Mouse (Mus musculus): ENCODE measurements at regions not wholly inside any gene's neighbourhood (a gene's known extent, or its start where the extent isn't known, plus 50 kb on each side); places are given as distances from the start of the nearest gene placed in this dataset.

DNA sequence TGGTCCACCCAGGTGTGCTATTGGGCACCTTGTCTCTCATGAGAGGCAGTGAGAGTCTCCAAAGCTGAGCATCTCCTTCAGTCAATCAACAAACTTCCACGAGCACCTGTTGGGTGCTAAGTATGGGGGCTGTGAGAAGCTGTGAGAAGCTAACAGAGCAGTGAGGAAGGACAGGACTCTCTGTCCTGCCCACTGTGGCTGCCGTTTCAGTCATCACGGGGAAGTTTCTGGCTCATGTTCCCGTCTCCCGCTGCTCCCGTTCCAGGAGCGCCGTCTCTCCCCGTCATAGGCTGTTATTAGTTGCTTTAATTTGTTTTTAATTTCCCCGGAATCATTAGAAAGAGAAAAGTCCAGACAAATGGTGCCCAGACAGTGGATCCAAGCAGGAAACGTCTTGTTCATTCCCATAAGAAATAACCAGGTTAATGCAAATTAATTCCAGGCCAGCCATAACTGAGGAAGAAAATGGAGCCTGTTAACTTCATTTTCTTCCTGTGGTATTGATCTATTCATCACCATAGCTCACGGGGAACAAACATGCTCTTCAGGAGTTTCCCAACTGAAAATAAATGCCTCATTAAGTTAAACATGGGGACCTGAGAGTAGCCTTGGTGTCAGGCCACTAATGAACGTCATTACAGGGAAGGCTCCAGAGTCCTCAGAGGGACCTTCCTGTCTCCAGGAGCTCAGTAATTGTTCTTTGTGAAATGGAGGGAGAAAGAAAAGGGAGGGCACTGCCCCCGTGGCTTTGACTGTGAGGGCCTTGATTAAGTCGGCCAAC, 70.3 kb downstream of the Matn1 start:
- no peak for DNase-seq (ENCODE audit: low spot score in 2 of 2)

DNA sequence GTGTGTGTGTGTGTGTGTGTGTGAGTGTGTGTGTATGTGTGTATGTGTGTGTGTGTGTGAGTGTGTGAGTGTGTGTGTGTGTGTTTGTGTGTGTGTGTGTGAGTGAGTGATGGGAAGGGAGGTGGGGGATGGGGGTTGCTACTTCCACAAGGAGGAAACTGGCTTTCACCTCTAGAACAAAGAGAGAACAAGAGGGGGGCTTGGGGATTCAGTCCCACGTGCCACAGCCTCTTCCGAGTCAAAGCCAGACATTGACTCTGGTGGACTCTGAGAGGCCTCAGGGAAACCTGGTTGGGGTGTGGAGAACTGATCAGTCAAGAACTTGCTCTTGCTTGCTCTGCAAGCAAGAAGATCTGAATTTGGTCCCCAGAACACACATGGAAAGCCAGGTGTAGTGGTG, 71.0 kb downstream of the Matn1 start:
- no peak for DNase-seq (ENCODE audit: low spot score in 2 of 2)

DNA sequence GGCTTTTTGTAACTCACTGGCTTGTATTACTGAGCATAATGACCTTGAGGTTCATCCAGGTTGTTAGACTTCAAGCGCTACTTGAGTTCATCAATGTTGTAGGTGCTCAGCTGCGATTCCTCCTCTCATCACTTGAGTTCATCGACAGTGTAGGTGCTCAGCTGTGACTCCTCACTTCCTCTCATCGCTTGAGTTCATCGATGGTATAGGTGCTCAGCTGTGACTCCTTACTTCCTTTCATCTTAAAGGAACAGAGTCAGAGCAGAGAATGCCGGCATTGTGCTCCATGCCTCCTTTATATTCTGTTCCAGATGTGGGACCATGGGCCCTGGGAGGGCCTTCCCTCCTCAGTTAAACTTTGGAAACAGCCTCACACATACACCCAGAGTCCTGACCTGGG, 79.4 kb downstream of the Matn1 start:
- DNase-seq (ENCODE audit: low spot score in 2 of 2): no peak

DNA sequence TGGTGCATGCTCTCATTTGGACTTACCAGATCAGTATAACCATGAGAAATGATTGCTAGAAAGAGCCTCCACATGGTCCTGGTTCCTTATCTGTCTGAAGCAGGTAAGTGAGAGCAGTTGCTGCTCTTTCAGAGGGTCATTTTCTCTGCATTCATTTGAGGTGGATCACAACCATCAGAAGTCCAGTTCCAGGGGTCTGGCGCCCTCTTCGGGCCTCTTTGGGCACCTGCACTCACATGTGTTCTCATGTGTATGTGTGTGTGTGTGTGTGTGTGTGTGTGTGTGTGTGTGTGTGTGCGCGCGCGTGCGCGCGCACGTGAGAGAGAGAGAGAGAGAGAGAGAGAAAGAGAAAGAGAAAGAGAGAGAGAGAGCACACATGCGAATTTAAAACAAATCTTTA, 92.1 kb downstream of the Matn1 start:
- DNase-seq (ENCODE audit: low spot score in 2 of 2): no peak

DNA sequence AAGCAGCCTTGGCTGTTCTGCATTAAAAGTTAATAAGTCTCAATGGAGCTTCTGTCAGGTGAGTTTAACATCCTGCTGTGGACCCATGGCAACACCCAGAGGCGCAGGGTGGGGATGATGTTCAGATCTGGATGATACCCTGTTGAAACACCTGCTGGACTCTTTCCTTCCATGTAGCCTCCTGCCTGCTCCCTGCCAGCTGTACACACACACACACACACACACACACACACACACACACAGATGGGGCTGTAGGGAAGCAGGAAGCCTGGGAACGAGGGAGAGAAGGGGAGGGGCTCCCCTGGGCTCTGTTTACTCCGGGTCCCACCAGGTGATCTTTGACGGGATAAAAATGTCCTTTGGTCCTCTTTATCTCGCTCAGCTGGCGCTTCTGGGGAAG, 93.0 kb downstream of the Matn1 start:
- DNase-seq (ENCODE audit: low spot score in 2 of 2): no peak

DNA sequence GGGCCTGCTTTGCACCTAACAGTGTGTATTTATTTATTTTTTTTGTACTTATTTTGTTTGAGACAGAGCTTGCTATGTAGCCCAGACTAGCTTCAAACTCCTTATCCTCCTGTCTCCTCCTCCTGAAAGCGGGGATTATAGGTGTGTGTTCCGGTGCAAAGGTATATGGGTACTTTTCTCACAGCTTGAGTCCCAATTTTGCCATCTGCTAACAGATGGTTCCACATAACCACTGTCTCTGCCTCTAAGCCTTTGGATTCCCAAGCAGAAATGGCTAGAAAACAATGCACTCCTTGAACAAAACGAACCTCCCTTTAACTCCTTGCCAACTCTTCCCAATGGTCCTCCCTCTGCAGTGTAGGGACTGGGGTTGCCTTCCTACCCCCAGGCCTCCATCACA, 95.5 kb downstream of the Matn1 start:
- DNase-seq (ENCODE audit: low spot score in 2 of 2): no peak

DNA sequence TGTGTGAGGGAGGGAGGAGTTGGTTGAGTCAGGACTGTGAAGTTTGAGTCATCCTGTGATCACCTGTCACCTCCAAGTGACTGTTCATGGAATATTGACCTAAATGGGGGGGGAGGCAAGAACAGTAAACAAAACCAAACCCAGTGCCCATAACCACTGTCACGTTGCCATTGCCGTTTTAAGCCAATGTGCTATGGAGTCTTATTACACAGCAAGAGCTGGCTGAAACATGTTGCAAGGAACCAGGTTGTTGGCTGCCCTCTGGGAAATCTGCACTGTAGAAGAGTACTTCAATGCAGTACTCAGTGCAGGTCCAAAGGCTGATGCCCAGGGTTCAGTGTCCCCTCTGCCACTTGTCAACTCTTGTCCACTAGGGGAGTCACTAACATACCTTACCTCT, 97.0 kb downstream of the Matn1 start:
- no peak for DNase-seq (ENCODE audit: low spot score in 2 of 2)

DNA sequence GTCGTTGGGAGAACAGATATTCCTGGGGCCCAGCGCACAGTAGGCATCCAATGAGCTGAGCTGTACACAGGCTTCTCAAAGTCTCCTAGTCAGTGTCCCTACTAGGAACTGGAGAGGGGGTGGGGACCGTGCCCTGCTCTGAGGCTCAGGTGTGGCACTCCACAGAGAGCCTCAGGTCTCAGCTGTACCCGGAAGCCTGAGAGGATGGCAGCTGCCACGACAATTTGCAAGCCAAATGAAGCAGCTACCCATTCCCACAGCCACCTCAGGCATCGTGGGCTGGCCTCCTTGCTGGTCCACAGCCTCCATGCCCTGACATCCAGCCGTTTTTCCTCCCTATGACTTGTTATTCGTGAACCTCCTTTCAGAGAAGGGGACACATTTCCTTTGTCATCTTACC, 101.9 kb downstream of the Matn1 start:
- DNase-seq (ENCODE audit: low spot score in 2 of 2): peak in 1 of 2 experiments; percentile 7

DNA sequence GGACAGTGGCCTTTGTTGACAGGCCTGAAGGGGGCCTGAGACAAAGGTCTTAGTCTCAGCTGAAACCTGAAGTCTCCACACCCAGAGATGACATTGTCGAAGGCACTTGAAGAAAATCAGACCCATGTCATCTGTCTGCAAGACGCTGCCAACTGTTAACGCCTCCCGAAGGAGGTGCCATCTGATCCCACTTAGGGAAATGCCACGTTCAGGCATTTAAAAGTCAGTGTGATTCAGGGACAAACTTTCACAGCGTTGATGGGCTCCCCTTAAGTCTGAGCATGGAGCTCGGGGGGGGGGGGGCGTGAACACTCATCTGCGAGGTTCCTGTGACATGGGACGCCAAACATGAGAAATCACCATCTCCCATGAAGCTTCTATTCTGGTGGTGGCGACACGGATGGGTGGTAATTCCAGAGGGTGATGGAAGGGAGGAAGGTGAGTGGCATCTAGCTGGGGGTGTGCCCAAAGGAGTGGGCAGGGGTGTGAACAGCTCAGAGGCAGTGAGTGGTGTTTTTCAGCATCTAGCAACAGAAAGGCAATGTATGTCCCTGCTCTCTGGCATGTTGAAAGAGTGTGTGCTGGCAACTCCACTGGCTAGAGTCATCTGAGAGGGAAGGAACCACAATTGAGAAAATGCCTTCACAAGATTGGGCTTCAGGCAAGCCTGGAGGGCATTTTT, 102.9 kb downstream of the Matn1 start:
- peak; percentile 43 to 53 for DNase-seq (ENCODE audit: low spot score in 2 of 2)

DNA sequence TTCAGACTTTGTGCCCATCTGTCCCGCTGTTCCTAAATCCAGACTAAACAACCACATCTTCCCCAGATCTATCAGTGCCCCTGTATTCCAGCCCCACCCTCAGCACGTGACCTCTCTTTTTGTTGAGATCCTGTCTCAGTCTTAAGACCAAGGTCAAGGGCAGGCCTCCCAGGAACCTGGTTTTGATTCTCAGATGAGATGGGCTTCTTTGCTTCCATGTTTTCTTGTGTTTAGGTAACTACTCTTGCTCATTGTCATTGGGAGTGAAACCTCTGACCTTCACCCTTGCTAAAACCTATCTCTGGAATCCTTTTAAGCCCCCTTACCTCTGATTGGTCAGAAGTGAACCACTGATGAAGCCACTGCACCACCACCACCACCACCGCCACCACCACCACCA, 112.1 kb downstream of the Matn1 start:
- DNase-seq (ENCODE audit: low spot score in 2 of 2): no peak

DNA sequence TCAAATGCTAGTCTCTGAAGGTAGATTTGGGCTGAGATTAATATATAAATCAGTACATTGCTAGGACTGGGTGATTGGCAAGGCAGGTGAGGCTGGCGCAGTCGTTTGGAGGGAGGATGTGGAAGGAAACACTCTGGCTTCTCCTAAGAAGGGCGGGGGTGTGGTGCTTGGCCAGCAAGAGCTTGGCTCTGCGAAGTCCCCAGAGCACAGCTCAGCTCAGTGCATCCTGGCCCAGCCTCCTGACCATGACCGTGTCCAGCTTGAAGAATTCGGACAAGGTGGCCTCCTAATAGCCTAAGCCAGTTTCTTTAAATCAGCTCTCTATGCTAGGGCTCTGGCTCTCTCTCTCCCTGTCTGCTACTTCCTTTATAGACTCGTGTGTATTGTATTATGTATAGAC, 115.4 kb downstream of the Matn1 start:
- DNase-seq (ENCODE audit: low spot score in 2 of 2): no peak

DNA sequence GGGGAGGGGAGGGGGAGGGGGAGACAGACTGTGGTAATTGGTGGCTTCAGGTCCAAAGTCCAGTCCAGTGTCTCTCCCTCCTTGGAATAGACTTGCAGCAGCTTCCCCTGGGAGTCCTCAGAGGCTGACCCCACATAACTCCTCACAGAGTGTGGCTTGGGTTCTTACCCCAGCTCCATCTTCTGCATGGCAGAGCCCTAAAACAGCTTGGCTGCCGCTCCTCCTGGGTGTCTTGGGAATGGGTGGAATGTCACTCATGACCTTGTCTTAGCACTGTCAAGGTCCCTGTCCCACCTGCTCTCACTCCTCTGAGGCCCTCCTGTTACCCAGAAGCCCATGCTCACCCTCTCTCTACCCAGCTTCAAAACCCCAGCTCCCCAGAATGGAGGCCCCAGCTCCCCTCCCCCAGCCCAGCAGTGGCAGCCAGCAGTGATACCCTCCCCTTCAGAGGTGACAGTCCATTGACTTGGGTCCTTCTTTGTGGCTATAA, 116.1 kb downstream of the Matn1 start:
- DNase-seq (ENCODE audit: low spot score in 2 of 2): no peak

DNA sequence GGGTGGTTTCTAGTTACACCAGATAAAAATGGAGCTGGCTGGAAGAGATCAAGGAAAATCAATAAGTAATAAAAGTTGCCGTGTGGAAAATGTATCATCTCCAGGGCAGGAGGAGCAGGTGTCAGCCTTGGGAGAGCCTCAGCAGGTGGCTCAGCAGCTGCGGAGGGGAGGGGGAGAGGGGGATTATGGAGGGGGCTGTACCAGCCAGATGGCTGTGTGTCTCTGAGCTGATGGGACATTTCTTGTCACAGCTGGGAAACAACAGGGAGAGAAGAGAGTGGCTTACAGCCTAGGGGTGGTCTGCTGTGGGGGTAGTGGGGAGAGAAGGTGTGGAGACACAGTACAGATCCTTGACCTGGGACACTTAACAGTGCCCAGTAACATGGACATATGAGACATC, 116.5 kb downstream of the Matn1 start:
- DNase-seq (ENCODE audit: low spot score in 2 of 2): no peak

DNA sequence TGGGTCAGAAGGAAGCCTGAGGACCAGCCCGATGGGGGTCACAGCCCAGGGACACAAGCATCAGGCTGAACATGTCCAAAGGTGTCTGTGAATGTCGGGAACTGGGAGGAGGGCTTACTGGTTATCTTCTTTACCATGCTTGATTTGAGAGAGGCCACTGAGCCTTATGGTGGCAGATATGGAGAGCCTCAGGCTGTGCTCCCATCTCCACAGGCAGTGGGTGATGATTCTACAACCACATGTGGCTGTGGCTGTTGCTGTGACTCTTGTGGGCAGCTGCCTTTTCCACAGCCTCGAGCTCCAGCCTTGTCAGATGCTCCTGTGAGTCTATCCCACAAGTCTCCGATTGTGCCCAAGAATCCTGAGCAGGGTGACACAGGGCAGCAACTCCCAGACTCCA, 118.4 kb downstream of the Matn1 start:
- no peak for DNase-seq (ENCODE audit: low spot score in 2 of 2)

DNA sequence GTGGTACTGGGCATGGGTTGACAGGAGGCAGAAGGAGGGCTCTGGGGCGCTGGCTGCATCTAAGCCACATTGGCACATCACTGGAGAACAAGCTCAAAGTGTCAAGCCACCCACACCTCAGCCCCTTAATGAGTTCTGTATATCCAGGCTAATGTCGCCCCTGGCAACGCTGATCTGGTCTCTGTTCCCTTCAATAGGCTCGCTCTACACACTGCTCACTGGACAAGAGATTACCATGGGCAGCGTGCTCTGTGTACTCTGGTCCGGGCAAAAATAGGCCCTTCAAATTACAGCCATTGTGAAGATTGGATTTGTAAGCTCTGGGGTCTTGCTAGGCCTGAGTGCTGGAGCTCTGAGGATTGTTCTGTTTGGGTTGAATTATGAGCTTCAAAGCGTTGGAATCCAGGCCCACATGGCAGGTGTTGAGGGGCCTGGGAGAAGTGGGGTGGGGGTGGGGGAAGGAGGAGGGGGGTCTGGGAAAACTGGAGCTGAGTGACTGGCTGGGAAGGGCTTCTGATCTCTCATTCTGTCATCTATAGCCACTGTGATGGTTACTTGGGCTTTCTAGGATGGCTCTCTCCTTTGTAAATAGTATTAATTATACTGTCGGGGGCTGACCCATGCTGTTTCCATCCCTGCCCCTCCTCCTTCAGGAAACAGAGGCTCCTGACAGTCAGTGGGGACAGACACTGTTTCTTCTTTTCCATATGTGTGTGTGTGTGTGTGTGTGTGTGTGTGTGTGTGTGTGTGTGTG, 122.2 kb downstream of the Matn1 start:
- no peak for DNase-seq (ENCODE audit: low spot score in 2 of 2)

DNA sequence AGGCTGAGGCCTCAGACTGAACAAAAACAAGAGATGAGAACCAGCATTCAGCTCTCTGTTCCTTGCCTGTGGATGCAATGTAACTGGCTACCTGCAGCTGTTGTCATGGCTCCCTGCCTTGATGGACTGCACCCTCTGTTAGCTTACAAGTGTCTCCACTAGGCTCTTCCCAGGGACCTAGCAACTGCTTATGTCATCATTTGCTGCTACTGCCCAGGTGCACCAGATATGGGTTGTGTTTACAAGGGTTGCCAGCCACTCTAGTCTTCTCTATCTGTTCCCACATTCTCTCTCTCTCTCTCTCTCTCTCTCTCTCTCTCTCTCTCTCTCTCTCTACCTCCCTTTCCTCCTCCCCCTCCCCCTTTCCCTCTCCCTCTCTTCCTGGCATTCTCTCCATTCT, 126.4 kb downstream of the Matn1 start:
- DNase-seq (ENCODE audit: low spot score in 2 of 2): no peak

DNA sequence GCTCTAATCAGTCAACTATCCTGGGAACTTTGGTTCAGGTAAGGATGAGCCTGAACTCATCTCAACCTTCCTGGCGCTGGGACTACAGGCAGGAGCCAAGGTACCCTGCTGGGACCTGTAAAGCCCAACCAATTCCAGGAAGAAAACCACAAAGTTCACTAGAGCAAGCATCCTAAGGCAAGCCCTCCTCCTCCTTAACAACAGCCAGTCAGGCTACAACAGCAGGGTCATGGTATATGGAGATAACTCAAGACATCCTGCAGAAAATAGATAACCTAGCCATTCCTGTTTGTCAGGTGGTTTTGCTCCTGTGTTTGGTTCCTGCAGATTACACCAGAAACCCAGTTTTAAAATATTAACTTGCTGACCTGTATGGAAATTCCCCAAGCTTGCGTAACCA, 128.4 kb downstream of the Matn1 start:
- DNase-seq (ENCODE audit: low spot score in 2 of 2): no peak

DNA sequence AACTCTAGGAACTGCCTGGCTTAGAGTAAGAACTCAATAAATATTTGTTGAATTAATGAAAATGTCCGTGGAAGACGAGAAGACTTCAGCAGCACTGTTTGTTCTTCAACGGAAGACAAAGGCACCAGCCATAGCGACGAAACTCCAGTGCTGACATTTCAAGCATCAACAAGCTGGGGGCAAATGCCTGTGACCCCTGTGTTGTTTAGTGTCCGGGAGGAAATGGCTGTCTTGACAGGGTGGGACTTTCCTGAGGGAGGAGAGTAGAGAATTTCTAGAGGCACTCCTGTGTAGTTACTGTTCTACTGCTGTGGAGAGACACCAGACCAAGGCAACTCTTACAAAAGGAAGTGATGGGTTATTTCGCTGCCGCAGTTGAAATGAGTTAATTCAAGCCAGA, 129.2 kb downstream of the Matn1 start:
- no peak for DNase-seq (ENCODE audit: low spot score in 2 of 2)

DNA sequence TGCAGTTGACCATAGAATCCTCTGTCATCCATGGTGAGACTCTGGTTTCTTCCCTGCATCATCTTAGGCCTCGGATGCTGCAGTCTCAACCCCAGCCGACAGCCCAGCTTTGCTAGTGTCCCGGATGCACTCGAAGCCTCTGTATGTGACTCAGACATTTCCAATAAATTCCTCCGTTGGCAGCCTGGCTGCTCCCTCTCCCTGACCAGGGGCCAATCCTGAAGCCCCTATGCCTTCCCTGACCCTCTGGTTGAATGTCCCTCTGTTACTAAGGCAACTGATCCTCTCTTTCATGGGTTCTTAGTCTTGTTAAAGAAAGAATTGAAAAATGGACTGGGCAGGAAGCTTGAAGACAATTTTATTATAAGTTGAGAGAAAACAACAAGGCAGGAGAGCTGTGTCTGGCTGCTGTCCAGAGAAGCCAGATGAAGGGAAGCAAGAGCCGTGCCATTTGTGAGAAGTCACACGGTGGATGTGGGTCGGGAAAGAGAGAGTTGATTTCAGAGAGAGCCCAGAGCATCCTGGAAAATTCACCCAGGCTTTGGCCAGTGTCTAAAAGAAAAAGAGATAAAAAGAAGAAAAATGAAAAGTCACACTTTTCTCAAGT, 131.2 kb downstream of the Matn1 start:
- DNase-seq (ENCODE audit: low spot score in 2 of 2): no peak

DNA sequence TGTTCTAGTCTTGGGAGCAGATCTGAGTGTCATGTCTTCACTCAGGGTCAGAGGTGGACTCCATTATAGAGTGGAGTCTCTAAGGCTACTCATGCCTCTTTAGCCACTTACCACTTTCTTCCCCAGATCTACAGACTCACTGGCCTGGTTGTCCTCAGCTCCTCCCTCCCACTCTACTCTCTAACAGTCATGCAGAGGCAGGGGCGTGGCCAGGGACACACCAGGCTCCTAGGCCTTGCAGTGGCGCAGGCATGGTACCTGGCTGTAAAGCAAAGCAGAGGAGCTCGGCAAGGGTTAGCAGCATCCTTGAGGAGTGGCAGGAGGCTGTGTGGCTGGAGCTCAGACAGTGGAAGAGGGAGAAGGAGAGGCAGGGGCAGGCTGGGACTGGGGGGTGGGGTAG, 132.4 kb downstream of the Matn1 start:
- DNase-seq (ENCODE audit: low spot score in 2 of 2): no peak

DNA sequence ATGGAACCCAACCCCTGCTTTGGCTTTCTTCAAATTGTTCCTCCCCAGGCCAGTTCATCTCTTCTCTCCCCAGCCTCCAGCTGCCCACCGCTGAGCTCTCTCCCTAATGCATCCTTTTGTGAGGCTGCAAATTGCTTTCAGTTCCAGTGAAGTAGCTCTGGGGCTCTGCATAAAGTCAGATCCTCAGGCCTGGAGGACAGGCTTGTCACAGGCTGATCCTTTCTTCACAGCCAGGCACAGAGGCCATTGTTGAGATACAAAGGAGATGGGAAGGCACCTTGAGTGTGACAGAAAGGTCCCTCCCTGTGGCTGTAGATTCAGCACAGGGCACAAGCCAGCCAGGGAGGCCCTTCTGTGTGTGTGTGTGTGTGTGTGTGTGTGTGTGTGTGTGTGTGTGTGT, 135.9 kb downstream of the Matn1 start:
- no peak for DNase-seq (ENCODE audit: low spot score in 2 of 2)

DNA sequence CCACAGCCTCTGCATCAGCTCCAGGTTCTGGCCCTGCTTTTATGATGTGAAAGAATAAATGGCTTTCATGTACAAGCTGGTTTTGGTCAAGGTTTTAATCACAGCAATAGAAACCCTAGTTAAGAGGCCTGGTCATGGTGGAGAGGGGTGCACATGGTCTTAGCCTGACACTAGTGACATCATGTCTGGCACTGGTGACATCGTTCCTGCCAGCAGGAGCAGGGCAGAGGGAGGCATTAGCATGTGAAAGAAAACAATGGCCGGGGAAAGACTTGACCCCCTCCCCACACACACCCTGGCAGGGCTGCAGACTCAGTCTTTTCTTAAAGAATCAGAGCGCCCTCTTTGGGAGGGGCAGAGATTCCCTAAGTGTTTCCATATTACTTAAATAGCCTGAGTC, 139.2 kb downstream of the Matn1 start:
- DNase-seq (ENCODE audit: low spot score in 2 of 2): no peak

All from right cerebral cortex, postnatal 36 days (tissue).